Mouse (Mus musculus) heart, embryonic 14.5 days (tissue): ENCODE data around the gene Ctrb1. TPM values are rescaled to one million over a fixed set of nuclear protein-coding genes. Genes with fewer than 3 reads are reported as not detected.

Experiments
- ATAC-seq: fragments of 200-750 bp; cut with Nextera tagmentation; 2 replicates; pipeline ENCODE4 v1.8.0; 2017; ENCODE audit warnings: low read depth, moderate TSS enrichment; ENCODE audit not compliant: insufficient number of reproducible peaks, insufficient read depth, low FRiP score
- H3K27ac ChIP-seq, 2 experiments: fragments of 200-500 bp in 1 of 2; fragments of 300-500 bp in 1 of 2; sonication (generic) in 1 of 2; replicated peaks in 1 of 2; 2 replicates each; pipeline ENCODE4 v1.5.1; 2012 to 2014; ENCODE audit warnings: low read depth in 2 of 2, low read length in 2 of 2, control low read depth in 1 of 2, mild to moderate bottlenecking in 1 of 2, mixed read lengths in 1 of 2; ENCODE audit not compliant: control insufficient read depth in 1 of 2, insufficient read depth in 1 of 2
- H3K27me3 ChIP-seq: fragments of 300-500 bp; sonication (generic); 2 replicates; pipeline ENCODE4 v1.6.1; 2014; ENCODE audit warnings: mild to moderate bottlenecking, low read length, control low read depth; ENCODE audit not compliant: control insufficient read depth, insufficient read depth
- H3K36me3 ChIP-seq: fragments of 300-500 bp; sonication (generic); 2 replicates; pipeline ENCODE4 v1.6.1; 2014; ENCODE audit warnings: mild to moderate bottlenecking, control low read depth, low read length, mixed read lengths; ENCODE audit not compliant: control insufficient read depth, insufficient read depth
- H3K4me1 ChIP-seq, 2 experiments: fragments of 200-500 bp in 1 of 2; fragments of 300-500 bp in 1 of 2; sonication (generic) in 1 of 2; 2 replicates each; pipeline ENCODE4 v1.6.1; 2012 to 2014; ENCODE audit warnings: low read length in 2 of 2, control low read depth in 1 of 2, mixed read lengths in 1 of 2; ENCODE audit not compliant: control insufficient read depth in 2 of 2, insufficient read depth in 2 of 2
- H3K4me2 ChIP-seq: fragments of 300-500 bp; sonication (generic); 2 replicates; pipeline ENCODE4 v1.6.1; 2014; ENCODE audit warnings: mild to moderate bottlenecking, low read length
- H3K4me3 ChIP-seq, 2 experiments: fragments of 200-500 bp in 1 of 2; fragments of 300-500 bp in 1 of 2; sonication (generic) in 1 of 2; 2 replicates each; pipeline ENCODE4 v1.5.1; 2012 to 2014; ENCODE audit warnings: low read length in 2 of 2, mild to moderate bottlenecking in 2 of 2, control low read depth in 1 of 2, low read depth in 1 of 2, moderate library complexity in 1 of 2; ENCODE audit not compliant: control insufficient read depth in 1 of 2, insufficient read depth in 1 of 2
- H3K9ac ChIP-seq: fragments of 300-500 bp; sonication (generic); 2 replicates; pipeline ENCODE4 v1.6.1; 2014; ENCODE audit warnings: mild to moderate bottlenecking, low read length
- H3K9me3 ChIP-seq: fragments of 300-500 bp; sonication (generic); 2 replicates; pipeline ENCODE4 v1.6.1; 2016; ENCODE audit warnings: low read length, control low read depth; ENCODE audit not compliant: control insufficient read depth
- WGBS: fragments of 180-500 bp; shearing (Covaris S2); extraction: QIAGEN DNeasy Blood & Tissue Kit; methylation state at CpG from one replicate; pipeline ENCODE4 v1.1.7; 2014; 5-methylcytosine and 5-hydroxymethylcytosine counted together
- microRNA-seq: library from miRNA; unstranded; fragments of <30 nt; microRNA quantifications from one replicate; pipeline ENCODE4, GENCODE M21; 2016
- polyA plus RNA-seq: library from polyadenylated mRNA; unstranded; fragments of >200 nt; fragmentation: Nextera tagmentation; extraction: Ambion mirVana; gene quantifications from 2 replicates; pipeline ENCODE4 v1.2.1, GENCODE M21; 2014

Ctrb1 gene
- polyA plus RNA-seq, 1 experiment from 2014 or later, result not detected

- H3K9ac ChIP-seq, result peak within 1 kb of the TSS; percentile 90
- H3K4me2 ChIP-seq, result peak within 1 kb of the TSS; percentile 73
- peak within 1 kb of the TSS; percentile 93 to 94 for H3K27ac ChIP-seq
- no peaks in the 10 kb centered on the region for H3K9me3 ChIP-seq
- peaks cover 5 to 12% of the 10 kb centered on the region in 2 experiments; a peak in 3 of 4 replicates for H3K4me1 ChIP-seq
- WGBS, result under 1% methylated on average over 75 of the region's 75 CpGs
- peak; percentile 97 for ATAC-seq
- no peaks in the 10 kb centered on the region for H3K36me3 ChIP-seq
- H3K27me3 ChIP-seq, result no peaks in the 10 kb centered on the region
- peak within 1 kb of the TSS; percentile 69 to 92 for H3K4me3 ChIP-seq
These were observed 47.3 kb downstream of the Ctrb1 start, which contains the start of gene Zfp1 for GRCm38 (mm10) chr8:111643264-111644141. Gene Zfp1, plus strand, starts transcription at chr8:111643401.

- peak overlapping the region; percentile 73 for H3K4me2 ChIP-seq
- no peaks in the 10 kb centered on the region for H3K9me3 ChIP-seq
- H3K4me3 ChIP-seq, result peak overlapping the region; percentile 69 to 92; a peak in 3 of 4 replicates
- no peak for ATAC-seq
- H3K4me1 ChIP-seq, result peaks cover 5 to 9% of the 10 kb centered on the region in 2 experiments; a peak in 3 of 4 replicates
- no peaks in the 10 kb centered on the region for H3K27me3 ChIP-seq
- WGBS, result 8% methylated on average over 5 of the region's 5 CpGs
- peak overlapping the region; percentile 90 for H3K9ac ChIP-seq
- H3K36me3 ChIP-seq, result no peaks in the 10 kb centered on the region
- H3K27ac ChIP-seq, result peak overlapping the region; percentile 93 to 94
These were observed 47.9 kb downstream of the Ctrb1 start for GRCm38 (mm10) chr8:111642939-111643263.

GRCm38 (mm10) chr8:111642496-111642895, 48.3 kb downstream of the Ctrb1 start:
- Histone ChIP-seq H3K9me3 (no peaks in the 10 kb centered on the region), H3K4me3 (peak overlapping the region; percentile 69 to 92; a peak in 3 of 4 replicates), H3K4me2 (peak overlapping the region; percentile 73), H3K9ac (peak overlapping the region; percentile 90), H3K4me1 (peaks cover 5 to 9% of the 10 kb centered on the region in 2 experiments; a peak in 3 of 4 replicates), H3K36me3 (no peaks in the 10 kb centered on the region), H3K27me3 (no peaks in the 10 kb centered on the region), H3K27ac (peak overlapping the region; percentile 93 to 94)
- WGBS, result 29% methylated on average over 5 of the region's 5 CpGs
- no peak for ATAC-seq

GRCm38 (mm10) chr8:111641064-111641463, 49.7 kb downstream of the Ctrb1 start:
- Histone ChIP-seq H3K27me3 (no peaks in the 10 kb centered on the region), H3K4me2 (no peak overlapping the region), H3K9me3 (no peaks in the 10 kb centered on the region), H3K27ac (no peak overlapping the region), H3K4me3 (no peak overlapping the region), H3K36me3 (no peaks in the 10 kb centered on the region), H3K4me1 (peaks cover 5 to 9% of the 10 kb centered on the region in 2 experiments; a peak in 3 of 4 replicates), H3K9ac (no peak overlapping the region)
- no peak for ATAC-seq
- 95% methylated on average over 2 of the region's 2 CpGs for WGBS

GRCm38 (mm10) chr8:111638086-111638485, 52.7 kb downstream of the Ctrb1 start:
- Histone ChIP-seq H3K27ac (no peak overlapping the region), H3K4me1 (peaks cover 5% of the 10 kb centered on the region in 2 experiments; a peak in 2 of 4 replicates), H3K36me3 (no peaks in the 10 kb centered on the region), H3K9me3 (no peaks in the 10 kb centered on the region), H3K4me2 (no peak overlapping the region), H3K9ac (no peak overlapping the region), H3K4me3 (no peak overlapping the region), H3K27me3 (no peaks in the 10 kb centered on the region)
- ATAC-seq, result no peak

Small RNAs within 50 kb of the gene (microRNA-seq; reads per million reads assigned to microRNA genes)
- gene Mir7076, result not detected

Other genes with a start within 250 kb of the Ctrb1 start
- gene Wdr59, start 168.9 kb downstream of the Ctrb1 start, polyA plus RNA-seq, result 3.0 and 3.4 TPM in 2 replicates
- gene Znrf1, start 154.9 kb downstream of the Ctrb1 start, polyA plus RNA-seq, result 29.7 and 33.8 TPM in 2 replicates
- 0.74 and 0.85 TPM in 2 replicates for gene Ldhd, start 60.6 kb downstream of the Ctrb1 start, polyA plus RNA-seq
- gene Zfp1, start 47.6 kb downstream of the Ctrb1 start, polyA plus RNA-seq, result 14.6 and 17.5 TPM in 2 replicates
- gene Bcar1, start 52.8 kb upstream of the Ctrb1 start, polyA plus RNA-seq, result 49.5 and 50.8 TPM in 2 replicates
- 110 TPM in 2 replicates for gene Cfdp1, start 163.3 kb upstream of the Ctrb1 start, polyA plus RNA-seq
- gene Tmem170, start 185.7 kb upstream of the Ctrb1 start, polyA plus RNA-seq, result 4.3 and 4.5 TPM in 2 replicates
- 0.12 TPM in 1 of 2 replicates, not detected in the other for gene Chst5, start 219.4 kb upstream of the Ctrb1 start, polyA plus RNA-seq
- 4.1 and 4.3 TPM in 2 replicates for gene Tmem231, start 242.9 kb upstream of the Ctrb1 start, polyA plus RNA-seq
- 208 and 213 TPM in 2 replicates for gene Gabarapl2, start 249.7 kb upstream of the Ctrb1 start, polyA plus RNA-seq